Mouse (Mus musculus): ENCODE data around the gene Gm43738. TPM values are rescaled to one million over a fixed set of nuclear protein-coding genes. Genes with fewer than 3 reads are reported as not detected.

The Gm43738 gene
- polyA plus RNA-seq, 1 experiment from 2014 or later = not detected

GRCm38 (mm10) chr3:89131816-89132215 is 30.9 kb upstream of the Gm43738 start:
- WGBS = 50% methylated on average over 4 of the region's 4 CpGs
- 0 out of 2 replicates have a peak, but pooled peaks have one; percentile 14 for ATAC-seq
- Histone ChIP-seq H3K9me3 (no peaks in the 10 kb centered on the region), H3K4me2 (replicated peaks) (peak overlapping the region; percentile 68), H3K4me3 (replicated peaks) (peak overlapping the region; percentile 35; the same call in 1 of the 2 replicates), H3K9ac (replicated peaks) (peak overlapping the region; percentile 64; the same call in 1 of the 2 replicates), H3K36me3 (no peaks in the 10 kb centered on the region), H3K27me3 (peaks cover 4% of the 10 kb centered on the region; the same call in 1 of the 2 replicates), H3K27ac (no peak overlapping the region), H3K4me1 (replicated peaks) (peaks cover 9% of the 10 kb centered on the region)

GRCm38 (mm10) chr3:89129908-89130307 is 29.0 kb upstream of the Gm43738 start:
- H3K9ac ChIP-seq (replicated peaks) = no peak overlapping the region
- H3K36me3 ChIP-seq = no peaks in the 10 kb centered on the region
- peaks cover 9% of the 10 kb centered on the region for H3K4me1 ChIP-seq (replicated peaks)
- H3K27ac ChIP-seq = no peak overlapping the region
- no peak for ATAC-seq
- H3K4me3 ChIP-seq (replicated peaks) = no peak overlapping the region
- no peaks in the 10 kb centered on the region for H3K9me3 ChIP-seq
- no peak overlapping the region for H3K4me2 ChIP-seq (replicated peaks)
- 94% methylated on average over 3 of the region's 3 CpGs for WGBS
- no peaks in the 10 kb centered on the region for H3K27me3 ChIP-seq

- Histone ChIP-seq H3K4me1 (replicated peaks) (no peaks in the 10 kb centered on the region), H3K9ac (replicated peaks) (no peak overlapping the region), H3K36me3 (no peaks in the 10 kb centered on the region), H3K4me2 (replicated peaks) (no peak overlapping the region), H3K4me3 (replicated peaks) (no peak overlapping the region), H3K27me3 (no peaks in the 10 kb centered on the region), H3K27ac (no peak overlapping the region), H3K9me3 (no peaks in the 10 kb centered on the region)
- 91% methylated on average over 3 of the region's 3 CpGs for WGBS
- ATAC-seq = no peak
Measured at GRCm38 (mm10) chr3:89125981-89126380, 25.1 kb upstream of the Gm43738 start.

- Histone ChIP-seq H3K27ac (no peak overlapping the region), H3K4me1 (replicated peaks) (no peaks in the 10 kb centered on the region), H3K4me3 (replicated peaks) (no peak overlapping the region), H3K27me3 (no peaks in the 10 kb centered on the region), H3K9me3 (no peaks in the 10 kb centered on the region), H3K9ac (replicated peaks) (no peak overlapping the region), H3K4me2 (replicated peaks) (no peak overlapping the region), H3K36me3 (no peaks in the 10 kb centered on the region)
- no peak for ATAC-seq
- 86% methylated on average over 3 of the region's 3 CpGs for WGBS
Measured at GRCm38 (mm10) chr3:89124241-89124640, 23.3 kb upstream of the Gm43738 start.

GRCm38 (mm10) chr3:89123313-89123712 is 22.4 kb upstream of the Gm43738 start:
- no peak overlapping the region for H3K4me2 ChIP-seq (replicated peaks)
- no peaks in the 10 kb centered on the region for H3K27me3 ChIP-seq
- no peak overlapping the region for H3K4me3 ChIP-seq (replicated peaks)
- no peaks in the 10 kb centered on the region for H3K9me3 ChIP-seq
- WGBS = 78% methylated on average over 2 of the region's 2 CpGs
- no peaks in the 10 kb centered on the region for H3K36me3 ChIP-seq
- H3K9ac ChIP-seq (replicated peaks) = no peak overlapping the region
- H3K27ac ChIP-seq = no peak overlapping the region
- ATAC-seq = no peak
- no peaks in the 10 kb centered on the region for H3K4me1 ChIP-seq (replicated peaks)

GRCm38 (mm10) chr3:89115522-89115921 is 14.6 kb upstream of the Gm43738 start:
- Histone ChIP-seq H3K4me2 (replicated peaks) (no peak overlapping the region), H3K27ac (no peak overlapping the region), H3K9me3 (no peaks in the 10 kb centered on the region), H3K4me3 (replicated peaks) (no peak overlapping the region), H3K9ac (replicated peaks) (no peak overlapping the region), H3K36me3 (no peaks in the 10 kb centered on the region), H3K4me1 (replicated peaks) (no peaks in the 10 kb centered on the region), H3K27me3 (no peaks in the 10 kb centered on the region)
- ATAC-seq = no peak
- WGBS = 6% methylated on average over 2 of the region's 2 CpGs

- H3K4me1 ChIP-seq (replicated peaks) = no peaks in the 10 kb centered on the region
- no peak for ATAC-seq
- H3K36me3 ChIP-seq = no peaks in the 10 kb centered on the region
- H3K27ac ChIP-seq = no peak overlapping the region
- H3K27me3 ChIP-seq = no peaks in the 10 kb centered on the region
- H3K4me2 ChIP-seq (replicated peaks) = no peak overlapping the region
- WGBS = 87% methylated on average over 4 of the region's 4 CpGs
- no peak overlapping the region for H3K4me3 ChIP-seq (replicated peaks)
- no peaks in the 10 kb centered on the region for H3K9me3 ChIP-seq
- H3K9ac ChIP-seq (replicated peaks) = no peak overlapping the region
Measured at GRCm38 (mm10) chr3:89113058-89113457, 12.2 kb upstream of the Gm43738 start.

- Histone ChIP-seq H3K36me3 (no peaks in the 10 kb centered on the region), H3K9ac (replicated peaks) (no peak overlapping the region), H3K4me1 (replicated peaks) (no peaks in the 10 kb centered on the region), H3K4me2 (replicated peaks) (no peak overlapping the region), H3K27ac (no peak overlapping the region), H3K27me3 (no peaks in the 10 kb centered on the region), H3K9me3 (no peaks in the 10 kb centered on the region), H3K4me3 (replicated peaks) (no peak overlapping the region)
- ATAC-seq = no peak
- 85% methylated on average over 1 of the region's 1 CpGs for WGBS
Measured at GRCm38 (mm10) chr3:89108146-89108545, 7.2 kb upstream of the Gm43738 start.

GRCm38 (mm10) chr3:89107545-89107944 is 6.6 kb upstream of the Gm43738 start:
- no peaks in the 10 kb centered on the region for H3K27me3 ChIP-seq
- 71% methylated on average over 3 of the region's 3 CpGs for WGBS
- H3K9me3 ChIP-seq = no peaks in the 10 kb centered on the region
- H3K36me3 ChIP-seq = no peaks in the 10 kb centered on the region
- ATAC-seq = no peak
- H3K4me3 ChIP-seq (replicated peaks) = no peak overlapping the region
- 0 out of 2 replicates have a peak, but pooled peaks cover 4% of the 10 kb centered on the region for H3K4me1 ChIP-seq (replicated peaks)
- H3K9ac ChIP-seq (replicated peaks) = no peak overlapping the region
- no peak overlapping the region for H3K27ac ChIP-seq
- H3K4me2 ChIP-seq (replicated peaks) = no peak overlapping the region

- Histone ChIP-seq H3K27me3 (no peaks in the 10 kb centered on the region), H3K4me3 (replicated peaks) (no peak overlapping the region), H3K27ac (no peak overlapping the region), H3K9me3 (no peaks in the 10 kb centered on the region), H3K36me3 (no peaks in the 10 kb centered on the region), H3K4me2 (replicated peaks) (no peak overlapping the region), H3K9ac (replicated peaks) (no peak overlapping the region), H3K4me1 (replicated peaks) (0 out of 2 replicates have a peak, but pooled peaks cover 8% of the 10 kb centered on the region)
- no peak for ATAC-seq
Measured at GRCm38 (mm10) chr3:89106881-89107280, 6.0 kb upstream of the Gm43738 start.

GRCm38 (mm10) chr3:89103291-89103595 is 2.3 kb upstream of the Gm43738 start:
- Histone ChIP-seq H3K27me3 (no peaks in the 10 kb centered on the region), H3K4me1 (replicated peaks) (peaks cover 33% of the 10 kb centered on the region), H3K9me3 (no peaks in the 10 kb centered on the region), H3K4me2 (replicated peaks) (no peak overlapping the region), H3K36me3 (peaks cover 16% of the 10 kb centered on the region), H3K27ac (no peak overlapping the region), H3K9ac (replicated peaks) (no peak overlapping the region), H3K4me3 (replicated peaks) (no peak overlapping the region)
- no peak for ATAC-seq
- 71% methylated on average over 4 of the region's 4 CpGs for WGBS

GRCm38 (mm10) chr3:89102495-89103290 is 1.8 kb upstream of the Gm43738 start:
- Histone ChIP-seq H3K4me1 (replicated peaks) (peaks cover 33% of the 10 kb centered on the region), H3K9ac (replicated peaks) (no peak overlapping the region), H3K4me3 (replicated peaks) (peak overlapping the region; percentile 74), H3K27me3 (no peaks in the 10 kb centered on the region), H3K9me3 (no peaks in the 10 kb centered on the region), H3K36me3 (peaks cover 21% of the 10 kb centered on the region), H3K4me2 (replicated peaks) (peak overlapping the region; percentile 52), H3K27ac (peak overlapping the region; percentile 64)
- no peak for ATAC-seq
- 63% methylated on average over 12 of the region's 12 CpGs for WGBS

Data from midbrain, embryonic 13.5 days (tissue).